Mouse (Mus musculus): ENCODE measurements around the gene Henmt1. TPM values are rescaled to one million over a fixed set of nuclear protein-coding genes. Genes with fewer than 3 reads are reported as not detected.

Gene Henmt1
- total RNA-seq, 2 experiments from 2014 or later, result 2.1 to 2.3 TPM

- DNase-seq (ENCODE audit: extremely low spot score in 1 of 2, low spot score in 2 of 2), result peak; percentile 94 to 96
- no peak for TF ChIP-seq CTCF (IDR thresholded peaks at IDR 0.05)
- H3K27ac ChIP-seq, result peak within 1 kb of the TSS; percentile 97
- intact Hi-C loops (cut with DNase I), result loop anchor here (2.0 to 5.0 kb wide), 5 partner anchors 51 to 151 kb away; partner anchors contain the start of genes Fam102b and Stxbp3
- peak within 1 kb of the TSS; percentile 63 for H3K4me3 ChIP-seq
These were observed 27.9 kb upstream of the Henmt1 start, which contains the start of gene Prpf38b for GRCm38 (mm10) chr3:108911548-108912413. Prpf38b (minus strand) TSS chr3:108911727.

- intact Hi-C loops (cut with DNase I), result no loop called here
- DNase-seq (ENCODE audit: extremely low spot score in 1 of 2, low spot score in 2 of 2), result no peak
These were observed 23.7 kb upstream of the Henmt1 start for GRCm38 (mm10) chr3:108915999-108916398.

GRCm38 (mm10) chr3:108916857-108917256, 22.8 kb upstream of the Henmt1 start:
- no peak overlapping the region for H3K4me3 ChIP-seq
- no peak for TF ChIP-seq CTCF (IDR thresholded peaks at IDR 0.05)
- H3K27ac ChIP-seq, result no peak overlapping the region
- intact Hi-C loops (cut with DNase I), result no loop called here
- DNase-seq (ENCODE audit: extremely low spot score in 1 of 2, low spot score in 2 of 2), result no peak

More at GRCm38 (mm10) chr3:108915999-108916398, 23.7 kb upstream of the Henmt1 start:
- Histone ChIP-seq H3K4me3 (no peak overlapping the region), H3K27ac (no peak overlapping the region; the same call in 1 of the 2 replicates)
- no peak for TF ChIP-seq CTCF (IDR thresholded peaks at IDR 0.05)

GRCm38 (mm10) chr3:108917986-108918385, 21.7 kb upstream of the Henmt1 start:
- DNase-seq (ENCODE audit: extremely low spot score in 1 of 2, low spot score in 2 of 2), result no peak
- no peak for TF ChIP-seq CTCF (IDR thresholded peaks at IDR 0.05)
- Histone ChIP-seq H3K27ac (no peak overlapping the region), H3K4me3 (no peak overlapping the region)
- intact Hi-C loops (cut with DNase I), result no loop called here

DNA sequence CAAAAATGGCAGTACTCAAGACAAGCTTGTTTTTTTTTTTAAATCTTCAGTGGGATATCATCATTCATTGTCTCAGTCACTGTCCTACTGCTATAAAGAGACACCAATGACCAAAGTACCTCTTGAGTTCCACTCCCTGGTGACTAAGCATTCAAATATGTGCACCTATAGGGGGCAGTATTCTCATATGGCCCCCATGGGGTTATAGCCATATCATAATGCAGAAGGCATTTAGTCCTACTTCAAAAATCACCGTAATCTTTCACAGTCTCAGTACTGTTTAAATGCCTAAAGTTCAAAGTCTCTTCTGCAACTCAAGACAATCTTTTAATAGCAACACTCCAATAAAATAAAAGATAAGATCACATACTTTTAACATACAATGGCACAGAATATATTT, 20.8 kb upstream of the Henmt1 start:
- Histone ChIP-seq H3K27ac (no peak overlapping the region), H3K4me3 (no peak overlapping the region)
- no peak; the same call in 1 of the 2 replicates for TF ChIP-seq CTCF (IDR thresholded peaks at IDR 0.05)
- intact Hi-C loops (cut with DNase I), result no loop called here
- DNase-seq (ENCODE audit: extremely low spot score in 1 of 2, low spot score in 2 of 2), result no peak

DNA sequence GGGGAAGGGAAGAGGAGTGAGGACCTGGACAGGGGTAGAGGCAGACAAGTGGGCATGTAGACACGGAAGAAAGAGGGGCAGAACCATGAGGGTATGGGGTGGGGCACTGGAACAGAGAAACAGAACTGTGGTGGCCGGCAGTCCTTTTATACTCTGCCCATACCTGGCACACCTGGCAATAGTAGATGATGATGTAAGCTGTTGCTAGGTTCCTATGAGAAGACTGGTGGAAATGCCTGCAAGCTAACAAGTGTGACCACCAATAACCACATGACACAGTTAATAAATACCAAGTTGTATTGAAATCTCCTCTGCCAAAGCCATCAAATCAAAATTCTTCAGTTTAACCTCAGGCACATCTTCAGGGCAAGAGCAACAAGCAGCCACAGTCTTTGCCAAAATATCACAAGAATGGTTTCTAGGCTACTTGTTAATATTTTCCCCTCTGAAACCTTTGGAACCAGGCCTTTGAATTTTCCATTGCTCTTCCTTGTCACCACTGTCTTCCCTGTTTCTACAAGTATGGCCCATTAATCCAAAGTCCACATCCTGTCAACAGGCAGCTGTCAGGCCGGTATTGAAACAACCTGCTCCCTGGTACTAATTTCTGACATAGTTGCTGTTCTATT, 19.1 kb upstream of the Henmt1 start:
- H3K4me3 ChIP-seq, result no peak overlapping the region
- no peak for TF ChIP-seq CTCF (IDR thresholded peaks at IDR 0.05)
- no peak overlapping the region for H3K27ac ChIP-seq
- intact Hi-C loops (cut with DNase I), result no loop called here
- no peak for DNase-seq (ENCODE audit: extremely low spot score in 1 of 2, low spot score in 2 of 2)

GRCm38 (mm10) chr3:108921822-108922221, 17.9 kb upstream of the Henmt1 start:
- H3K4me3 ChIP-seq, result no peak overlapping the region
- TF ChIP-seq CTCF (IDR thresholded peaks at IDR 0.05), result no peak
- intact Hi-C loops (cut with DNase I), result no loop called here
- H3K27ac ChIP-seq, result no peak overlapping the region
- DNase-seq (ENCODE audit: extremely low spot score in 1 of 2, low spot score in 2 of 2), result no peak

- DNase-seq (ENCODE audit: extremely low spot score in 1 of 2, low spot score in 2 of 2), result no peak
- no peak overlapping the region for H3K27ac ChIP-seq
- H3K4me3 ChIP-seq, result no peak overlapping the region
- intact Hi-C loops (cut with DNase I), result no loop called here
- TF ChIP-seq CTCF (IDR thresholded peaks at IDR 0.05), result no peak
These were observed 14.0 kb upstream of the Henmt1 start for GRCm38 (mm10) chr3:108925677-108926076.

DNA sequence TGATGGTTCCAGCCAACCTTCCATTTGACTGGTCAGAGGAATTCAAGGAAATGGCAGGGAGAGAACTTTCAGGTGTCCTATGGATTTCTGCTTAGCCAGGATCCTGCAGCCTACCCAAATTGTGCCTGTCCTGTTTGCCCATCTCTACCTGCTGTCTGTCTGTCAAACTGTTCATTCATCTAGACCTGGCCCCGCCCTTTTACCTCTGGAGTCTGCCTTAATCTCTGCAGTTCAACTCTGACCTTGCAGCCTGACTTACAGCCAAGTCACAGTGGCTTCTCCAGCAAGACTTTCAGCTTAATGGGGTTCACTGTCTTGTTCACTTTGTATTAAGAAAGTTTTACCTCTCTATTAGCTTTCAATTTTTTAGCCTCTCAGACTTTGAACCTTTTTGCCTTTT, 13.4 kb upstream of the Henmt1 start:
- no peak overlapping the region for H3K27ac ChIP-seq
- TF ChIP-seq CTCF (IDR thresholded peaks at IDR 0.05), result no peak
- intact Hi-C loops (cut with DNase I), result no loop called here
- no peak overlapping the region for H3K4me3 ChIP-seq
- DNase-seq (ENCODE audit: extremely low spot score in 1 of 2, low spot score in 2 of 2), result no peak

GRCm38 (mm10) chr3:108933557-108933956, 6.1 kb upstream of the Henmt1 start:
- no peak for TF ChIP-seq CTCF (IDR thresholded peaks at IDR 0.05)
- no peak overlapping the region for H3K27ac ChIP-seq
- no peak for DNase-seq (ENCODE audit: extremely low spot score in 1 of 2, low spot score in 2 of 2)
- intact Hi-C loops (cut with DNase I), result no loop called here
- no peak overlapping the region for H3K4me3 ChIP-seq

- TF ChIP-seq CTCF (IDR thresholded peaks at IDR 0.05), result no peak
- intact Hi-C loops (cut with DNase I), result no loop called here
- no peak for DNase-seq (ENCODE audit: extremely low spot score in 1 of 2, low spot score in 2 of 2)
- Histone ChIP-seq H3K27ac (no peak overlapping the region), H3K4me3 (no peak overlapping the region)
These were observed 982 bp upstream of the Henmt1 start for GRCm38 (mm10) chr3:108938691-108939090.

DNA sequence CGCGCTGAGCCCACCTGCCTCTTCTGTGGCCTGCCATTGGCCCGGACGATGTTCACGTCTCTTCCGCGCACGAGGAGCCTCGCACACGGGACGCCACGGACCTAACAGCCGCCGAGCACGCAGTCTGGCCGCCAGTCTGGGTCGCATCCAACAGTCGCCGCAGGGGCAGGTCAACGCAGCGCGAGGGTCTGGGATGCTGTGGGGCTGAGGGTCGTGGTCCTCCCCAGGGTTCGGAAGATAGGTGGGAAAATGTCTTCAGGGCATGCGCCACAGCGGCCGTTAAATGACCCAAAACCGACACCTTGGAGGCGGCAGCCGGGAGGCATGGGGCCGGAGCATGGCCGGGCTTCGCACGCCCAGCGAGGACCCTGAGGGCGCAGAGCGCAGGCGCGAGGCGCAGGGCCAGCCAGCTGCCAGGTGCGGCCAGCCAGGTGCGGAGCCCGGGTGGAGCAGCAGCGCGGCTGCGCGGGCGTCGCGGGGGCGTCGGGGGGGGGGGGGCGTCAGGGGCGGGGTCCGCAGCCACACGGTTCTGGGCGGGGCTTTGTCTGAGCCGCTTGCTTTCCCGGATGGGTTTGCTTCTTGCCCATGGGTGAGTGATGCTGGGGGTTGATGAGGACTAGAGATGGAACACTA, 444 bp downstream of the Henmt1 start, which contains the start of gene Gm9857:
Gene Gm9857, minus strand, starts transcription at position 445 of the 633 bp plus-strand sequence.
- Histone ChIP-seq H3K27ac (no peak within 1 kb of the TSS), H3K4me3 (peak within 1 kb of the TSS; percentile 13; the same call in 1 of the 2 replicates)
- no peak for TF ChIP-seq CTCF (IDR thresholded peaks at IDR 0.05)
- intact Hi-C loops (cut with DNase I), result no loop called here
- DNase-seq (ENCODE audit: extremely low spot score in 1 of 2, low spot score in 2 of 2), result no peak

Data from left cerebral cortex, adult 2 months (tissue).